8 mouse cellular contexts compared by ENCODE assay signal in the genomic region with DNA sequence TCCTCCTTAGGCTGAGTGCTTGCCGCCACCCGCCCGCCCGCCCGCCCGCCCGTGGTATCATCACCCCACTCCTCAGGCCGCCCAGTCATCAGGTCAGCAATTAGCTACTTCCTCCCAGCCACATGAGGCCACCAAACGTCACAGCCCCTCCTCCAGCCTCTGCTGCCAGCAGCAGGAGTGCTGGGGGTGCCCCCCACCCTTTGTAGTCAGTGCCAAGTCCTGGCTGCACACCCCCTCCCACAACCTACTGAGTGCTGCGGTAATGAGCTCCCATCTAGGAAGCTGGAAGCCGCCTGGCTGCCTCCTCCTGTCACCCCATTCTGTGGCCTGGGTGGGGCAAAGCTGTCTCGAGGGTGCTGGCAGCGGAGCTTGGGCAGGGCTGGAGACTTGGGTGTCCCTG.
A peak's percentile ranks its signal among the peaks of the same experiment; 100 is the strongest.
DNase-seq lines count a peak whose midpoint lies in the region; ATAC-seq and TF ChIP-seq lines count a peak whose summit lies in the region.

No protein-coding gene starts in this region.

- H3K4me3 ChIP-seq in heart, embryonic 12.5 days = no peak overlapping the region
- peak overlapping the region; percentile 32; the same call in 1 of the 2 replicates for H3K4me3 ChIP-seq in E14TG2a.4 (replicated peaks; ENCODE audit: low read length)
- no peak overlapping the region for H3K4me3 ChIP-seq in midbrain, embryonic 13.5 days (replicated peaks)

- H3K36me3 ChIP-seq in heart, embryonic 12.5 days = no peaks in the 10 kb centered on the region
- H3K36me3 ChIP-seq in E14TG2a.4 (ENCODE audit: insufficient read depth, low read length) = no peaks in the 10 kb centered on the region
- H3K36me3 ChIP-seq in midbrain, embryonic 13.5 days = no peaks in the 10 kb centered on the region

- DNase-seq in heart, postnatal 36 days = no peak
- peak; percentile 63 to 78 for DNase-seq in frontal cortex, postnatal 10 days (ENCODE audit: low spot score in 2 of 2)
- DNase-seq in ovary, postnatal 36 days (ENCODE audit: low spot score) = no peak
- DNase-seq in T-cell, adult 2 months (ENCODE audit: low spot score) = no peak
- no peak for DNase-seq in c-Kit-positive CD71-positive TER-119-positive erythroid progenitor cells, embryonic 14.5 days (ENCODE audit: low spot score)

- peak; percentile 40; the same call in 1 of the 2 replicates for ATAC-seq in heart, embryonic 12.5 days (ENCODE audit: insufficient number of reproducible peaks, low FRiP score)
- ATAC-seq in midbrain, embryonic 13.5 days = peak; percentile 35; the same call in 1 of the 2 replicates

- no peak overlapping the region for H3K9ac ChIP-seq in heart, embryonic 12.5 days
- H3K9ac ChIP-seq in midbrain, embryonic 13.5 days (replicated peaks) = no peak overlapping the region

- H3K4me2 ChIP-seq in heart, embryonic 12.5 days = no peak overlapping the region; the same call in 1 of the 2 replicates
- no peak overlapping the region for H3K4me2 ChIP-seq in midbrain, embryonic 13.5 days (replicated peaks)

- H3K9me3 ChIP-seq in heart, embryonic 12.5 days (replicated peaks) = no peaks in the 10 kb centered on the region
- no peaks in the 10 kb centered on the region for H3K9me3 ChIP-seq in E14TG2a.4 (ENCODE audit: low read length)
- no peaks in the 10 kb centered on the region for H3K9me3 ChIP-seq in midbrain, embryonic 13.5 days

- no peak overlapping the region for H3K27ac ChIP-seq in heart, embryonic 12.5 days (ENCODE audit: poor library complexity, severe bottlenecking)
- no peak overlapping the region for H3K27ac ChIP-seq in midbrain, embryonic 13.5 days

- peaks cover 45% of the 10 kb centered on the region for H3K4me1 ChIP-seq in heart, embryonic 12.5 days (replicated peaks)
- H3K4me1 ChIP-seq in E14TG2a.4 (replicated peaks; ENCODE audit: low read depth, low read length) = peaks cover 57% of the 10 kb centered on the region
- peaks cover 29% of the 10 kb centered on the region for H3K4me1 ChIP-seq in midbrain, embryonic 13.5 days (replicated peaks)

- intact Hi-C loops in heart, postnatal 36 days (cut with DNase I) = no loop called here

- TF ChIP-seq CTCF in E14TG2a.4 (conservative IDR thresholded peaks at IDR 0.05; ENCODE audit: low read length) = no peak

- H3K27me3 ChIP-seq in heart, embryonic 12.5 days (replicated peaks) = peaks cover 79% of the 10 kb centered on the region
- peaks cover 40% of the 10 kb centered on the region for H3K27me3 ChIP-seq in E14TG2a.4 (ENCODE audit: insufficient read depth, low read length)
- H3K27me3 ChIP-seq in midbrain, embryonic 13.5 days = peaks cover 21% of the 10 kb centered on the region; the same call in 1 of the 2 replicates

- 39% methylated on average over 13 of the region's 13 CpGs for WGBS in heart, embryonic 12.5 days
- WGBS in midbrain, embryonic 13.5 days = 69% methylated on average over 13 of the region's 13 CpGs

Comparison
In these comparisons a context has a peak if more than half of its experiments do, and no peak if none do; other contexts are left out.
1. DNase-seq: peak in frontal cortex, postnatal 10 days (2 of 2); none in heart, postnatal 36 days (0 of 2), ovary, postnatal 36 days (single experiment), T-cell, adult 2 months (single experiment) and c-Kit-positive CD71-positive TER-119-positive erythroid progenitor cells, embryonic 14.5 days (single experiment).